ENCODE assay signal across 8 mouse cellular contexts in the genomic region with DNA sequence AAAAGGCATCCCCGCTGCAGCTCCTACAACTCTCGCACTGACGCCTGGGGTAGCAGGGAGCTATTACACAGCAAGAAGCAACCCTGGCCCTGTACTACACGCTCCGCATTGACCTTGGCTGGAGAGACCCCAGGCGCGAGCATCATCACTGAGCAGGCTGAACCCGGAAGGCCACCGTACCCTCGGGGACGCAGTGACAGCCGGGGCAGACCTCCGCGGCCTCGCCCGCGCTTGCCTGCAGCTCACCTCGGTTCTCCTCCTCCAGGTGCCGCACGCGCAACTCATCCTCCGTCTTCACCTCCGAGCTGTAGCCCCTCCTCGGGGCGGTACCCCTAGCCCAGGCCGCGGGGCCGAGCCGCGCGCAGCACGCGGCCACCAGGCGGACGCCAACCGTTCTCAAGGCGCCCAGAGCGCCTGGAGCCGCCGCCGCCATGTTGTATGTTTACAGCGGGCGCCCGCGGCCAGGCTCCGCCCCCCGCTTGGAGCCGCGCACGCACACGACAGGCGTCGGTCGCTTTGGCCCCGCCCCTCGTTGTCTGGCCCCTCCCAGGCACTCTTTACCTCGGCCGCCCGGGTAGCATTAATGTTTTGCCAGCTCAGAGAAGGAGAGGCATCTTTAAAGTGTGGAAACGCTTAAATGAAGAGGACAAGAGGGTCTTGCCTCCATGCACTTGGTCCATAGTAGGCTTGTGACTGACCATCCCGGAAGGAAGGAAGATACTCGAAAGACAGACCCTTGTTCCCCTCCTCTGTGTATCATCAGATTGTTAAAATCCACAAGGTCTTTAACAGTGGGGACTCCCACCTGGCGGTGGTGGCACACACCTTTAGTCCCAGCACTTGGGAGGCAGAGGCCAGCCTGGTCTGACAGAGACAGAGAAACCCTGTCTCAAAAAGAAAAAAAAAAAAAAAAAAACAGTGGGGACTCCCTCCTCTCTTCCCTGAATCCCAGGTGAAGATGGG. TPM values are rescaled to one million over a fixed set of nuclear protein-coding genes. Genes with fewer than 3 reads are reported as not detected.
A peak's percentile ranks its signal among the peaks of the same experiment; 100 is the strongest.
DNase-seq lines count a peak whose midpoint lies in the region; ATAC-seq and TF ChIP-seq lines count a peak whose summit lies in the region.

Gene Auh (minus strand): TSS at position 473 of the 963 bp plus-strand sequence.

- ATAC-seq in embryonic facial prominence, embryonic 12.5 days (ENCODE audit: insufficient number of reproducible peaks, insufficient read depth, low FRiP score, low TSS enrichment) = peak; percentile 90
- peak; percentile 90 for ATAC-seq in limb, embryonic 15.5 days (ENCODE audit: insufficient number of reproducible peaks, low FRiP score, low TSS enrichment, low read depth)

- peak within 1 kb of the TSS; percentile 85 for H3K9ac ChIP-seq in embryonic facial prominence, embryonic 12.5 days
- H3K9ac ChIP-seq in limb, embryonic 15.5 days = peak within 1 kb of the TSS; percentile 58

- 0 out of 2 replicates have a peak, but pooled peaks have one; percentile 1 for TF ChIP-seq CTCF in kidney, adult 2 months (conservative IDR thresholded peaks at IDR 0.05; ENCODE audit: insufficient read depth, insufficient read length, low read depth, low read length)

- H3K27me3 ChIP-seq in embryonic facial prominence, embryonic 12.5 days = no peaks in the 10 kb centered on the region
- no peaks in the 10 kb centered on the region for H3K27me3 ChIP-seq in kidney, adult 2 months (replicated peaks; ENCODE audit: control insufficient read depth, insufficient read depth, low read length)
- H3K27me3 ChIP-seq in limb, embryonic 15.5 days = no peaks in the 10 kb centered on the region

- WGBS in embryonic facial prominence, embryonic 12.5 days = under 1% methylated on average over 63 of the region's 63 CpGs
- WGBS in kidney, adult 2 months = under 1% methylated on average over 63 of the region's 63 CpGs
- under 1% methylated on average over 60 of the region's 63 CpGs for WGBS in limb, embryonic 15.5 days

- no peak for TF ChIP-seq POLR2A in kidney, adult 2 months (IDR thresholded peaks at IDR 0.05; ENCODE audit: low read depth, low read length)

- no peaks in the 10 kb centered on the region for H3K9me3 ChIP-seq in embryonic facial prominence, embryonic 12.5 days
- H3K9me3 ChIP-seq in limb, embryonic 15.5 days = no peaks in the 10 kb centered on the region

- peak within 1 kb of the TSS; percentile 56 for H3K4me2 ChIP-seq in embryonic facial prominence, embryonic 12.5 days (replicated peaks)
- peak within 1 kb of the TSS; percentile 64 for H3K4me2 ChIP-seq in limb, embryonic 15.5 days

- H3K4me3 ChIP-seq in embryonic facial prominence, embryonic 12.5 days = peak within 1 kb of the TSS; percentile 85
- peak within 1 kb of the TSS; percentile 98 for H3K4me3 ChIP-seq in kidney, adult 2 months (ENCODE audit: insufficient read depth, low read depth, low read length)
- H3K4me3 ChIP-seq in limb, embryonic 15.5 days = peak within 1 kb of the TSS; percentile 91

- peak; percentile 88 for DNase-seq in 3134 (ENCODE audit: extremely low read depth, insufficient read length, low spot score)
- DNase-seq in adrenal gland, postnatal 25 days = peak; percentile 91
- peak; percentile 88 to 93 for DNase-seq in heart, adult 18-20 months
- DNase-seq in kidney, adult 2 months = peak; percentile 92
- DNase-seq in monocyte, adult 2 months (ENCODE audit: low read depth in 1 of 2, low spot score in 2 of 2) = peak; percentile 54 to 71
- DNase-seq in spleen, postnatal 36 days (ENCODE audit: low spot score in 2 of 2) = peak; percentile 81 to 87

- H3K27ac ChIP-seq in embryonic facial prominence, embryonic 12.5 days = peak within 1 kb of the TSS; percentile 84
- peak within 1 kb of the TSS; percentile 78 for H3K27ac ChIP-seq in kidney, adult 2 months (ENCODE audit: insufficient read depth, low read depth, low read length)
- peak within 1 kb of the TSS; percentile 81 for H3K27ac ChIP-seq in limb, embryonic 15.5 days

- peaks cover 21% of the 10 kb centered on the region for H3K4me1 ChIP-seq in embryonic facial prominence, embryonic 12.5 days
- H3K4me1 ChIP-seq in kidney, adult 2 months (ENCODE audit: control insufficient read depth, insufficient read depth, low read length) = peaks cover 11% of the 10 kb centered on the region; the same call in 1 of the 2 replicates
- peaks cover 19% of the 10 kb centered on the region for H3K4me1 ChIP-seq in limb, embryonic 15.5 days

- H3K36me3 ChIP-seq in embryonic facial prominence, embryonic 12.5 days = no peaks in the 10 kb centered on the region
- no peaks in the 10 kb centered on the region for H3K36me3 ChIP-seq in kidney, adult 2 months (ENCODE audit: control insufficient read depth, insufficient read depth, low read length)
- H3K36me3 ChIP-seq in limb, embryonic 15.5 days = no peaks in the 10 kb centered on the region

RNA-seq across cellular contexts. Expression of gene Auh, which starts in this region (rescaled TPM):
- total RNA-seq in adrenal gland, postnatal 25 days (2021) = 149 and 158 TPM in 2 replicates
- polyA plus RNA-seq in embryonic facial prominence, embryonic 12.5 days (2016; fragmentation: Nextera tagmentation; extraction: Ambion mirVana) = 41.4 and 45.3 TPM in 2 replicates
- total RNA-seq in heart, adult 18-20 months (2021) = 100 to 1,000 TPM; 163 to 164 TPM
- polyA plus RNA-seq in kidney, adult 2 months (2012; rRNA removed) = 72.7 and 88.6 TPM in 2 replicates
- 39.6 and 41.1 TPM in 2 replicates for polyA plus RNA-seq in limb, embryonic 15.5 days (2015; fragmentation: Nextera tagmentation; extraction: Ambion mirVana)

Comparison
In these comparisons a context has a peak if more than half of its experiments do, and no peak if none do; other contexts are left out.
1. Peak in every context shown above with its lines: DNase-seq, ATAC-seq, H3K4me3 ChIP-seq and H3K27ac ChIP-seq.